Mouse (Mus musculus) forebrain, embryonic 13.5 days (tissue): ENCODE results near the gene Acot11. TPM values are rescaled to one million over a fixed set of nuclear protein-coding genes. Genes with fewer than 3 reads are reported as not detected.
A peak's percentile ranks its signal among the peaks of the same experiment; 100 is the strongest.
"Not testable (repeated sequence)": the region's sequence is repeated elsewhere in the genome, so short reads cannot be mapped to it uniquely, and the experiment has no call there.

Source experiments
- ATAC-seq: fragments of 200-750 bp; cut with Nextera tagmentation; 2 replicates; pipeline ENCODE4 v1.8.0; 2017
- H3K27ac ChIP-seq: fragments of 300-500 bp; sonication (generic); 2 replicates; pipeline ENCODE4 v1.5.1; 2015; ENCODE audit warnings: inconsistent platforms, mild to moderate bottlenecking, moderate library complexity
- H3K27me3 ChIP-seq: fragments of 300-500 bp; sonication (generic); 2 replicates; pipeline ENCODE4 v1.6.1; 2015; ENCODE audit warnings: mild to moderate bottlenecking, inconsistent platforms
- H3K36me3 ChIP-seq: fragments of 300-500 bp; sonication (generic); 2 replicates; pipeline ENCODE4 v1.6.1; 2015; ENCODE audit warnings: mild to moderate bottlenecking, inconsistent platforms; ENCODE audit not compliant: poor library complexity, severe bottlenecking
- H3K4me1 ChIP-seq: fragments of 300-500 bp; sonication (generic); 2 replicates; pipeline ENCODE4 v1.6.1; 2015; ENCODE audit warnings: inconsistent platforms
- H3K4me2 ChIP-seq: fragments of 300-500 bp; sonication (generic); 2 replicates; pipeline ENCODE4 v1.6.1; 2015; ENCODE audit warnings: inconsistent platforms, mild to moderate bottlenecking, moderate library complexity
- H3K4me3 ChIP-seq: fragments of 300-500 bp; sonication (generic); 2 replicates; pipeline ENCODE4 v1.5.1; 2015; ENCODE audit warnings: mild to moderate bottlenecking, inconsistent platforms
- H3K9ac ChIP-seq: fragments of 300-500 bp; sonication (generic); 2 replicates; pipeline ENCODE4 v1.6.1; 2015; ENCODE audit warnings: mild to moderate bottlenecking, inconsistent platforms
- H3K9me3 ChIP-seq: fragments of 300-500 bp; sonication (generic); replicated peaks from 2 replicates; pipeline ENCODE4 v1.6.1; 2016; ENCODE audit warnings: inconsistent platforms
- WGBS: fragments of 180-500 bp; shearing (Covaris S2); methylation state at CpG from one replicate; pipeline ENCODE4 v1.1.7; 2015; 5-methylcytosine and 5-hydroxymethylcytosine counted together
- polyA plus RNA-seq: library from polyadenylated mRNA; unstranded; fragments of >200 nt; fragmentation: Nextera tagmentation; extraction: Ambion mirVana; gene quantifications from 2 replicates; pipeline ENCODE4 v1.2.1, GENCODE M21; 2015

Acot11 gene
- polyA plus RNA-seq, 1 experiment from 2014 or later = 0.63 TPM

DNA sequence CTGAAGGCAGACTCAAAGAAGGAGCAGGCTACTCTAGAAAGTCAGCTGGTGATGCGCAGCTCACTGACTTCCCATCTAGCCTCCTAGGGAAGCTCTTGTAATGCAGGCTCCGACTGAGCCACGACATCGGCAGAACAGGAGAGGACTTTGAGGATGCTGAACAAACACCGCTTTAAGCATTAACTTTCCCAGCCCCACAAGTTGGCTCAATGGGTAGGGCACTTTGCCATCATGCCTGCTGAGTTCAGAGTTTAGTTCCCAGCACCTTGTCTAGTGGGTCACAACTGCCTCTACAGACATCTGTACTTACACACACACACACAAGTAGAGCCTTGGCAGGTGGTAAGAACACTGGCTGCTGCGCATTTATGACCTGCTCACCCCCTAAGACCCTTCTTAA lies 53.1 kb downstream of the Acot11 start:
- Histone ChIP-seq H3K36me3 (no peaks in the 10 kb centered on the region), H3K4me1 (peaks cover 22% of the 10 kb centered on the region), H3K27ac (no peak overlapping the region), H3K4me2 (no peak overlapping the region), H3K4me3 (no peak overlapping the region), H3K9ac (no peak overlapping the region), H3K27me3 (no peaks in the 10 kb centered on the region), H3K9me3 (no peaks in the 10 kb centered on the region)
- 88% methylated on average over 6 of the region's 6 CpGs for WGBS
- ATAC-seq = no peak

DNA sequence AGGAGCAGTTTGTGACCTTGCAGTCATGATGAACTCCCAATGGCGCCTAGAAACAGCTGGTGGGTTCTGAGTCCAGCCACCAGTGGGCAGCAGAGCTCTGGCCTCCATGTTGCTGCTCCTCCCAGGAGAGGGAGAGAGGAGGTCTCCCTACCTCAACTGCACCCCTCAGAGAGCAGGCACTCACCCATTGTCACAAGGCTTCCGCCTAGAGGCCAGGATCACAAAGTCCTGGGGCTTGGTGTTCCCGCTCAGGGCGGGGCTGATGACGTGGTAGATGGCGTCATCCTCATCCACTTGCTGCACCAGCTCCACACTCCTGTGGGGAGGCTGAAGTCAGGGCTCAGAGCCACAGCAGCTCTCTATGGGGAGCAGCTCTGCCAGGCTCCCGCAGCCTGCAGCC lies 55.1 kb downstream of the Acot11 start:
- no peaks in the 10 kb centered on the region for H3K9me3 ChIP-seq
- peaks cover 22% of the 10 kb centered on the region for H3K4me1 ChIP-seq
- ATAC-seq = peak; percentile 90
- no peaks in the 10 kb centered on the region for H3K36me3 ChIP-seq
- 0 out of 2 replicates have a peak overlapping the region, but pooled peaks have one; percentile 3 for H3K9ac ChIP-seq
- H3K27ac ChIP-seq = 0 out of 2 replicates have a peak overlapping the region, but pooled peaks have one; percentile 12
- H3K27me3 ChIP-seq = no peaks in the 10 kb centered on the region
- WGBS = 3% methylated on average over 7 of the region's 7 CpGs
- H3K4me3 ChIP-seq = peak overlapping the region; percentile 20; the same call in 1 of the 2 replicates
- peak overlapping the region; percentile 38 for H3K4me2 ChIP-seq

DNA sequence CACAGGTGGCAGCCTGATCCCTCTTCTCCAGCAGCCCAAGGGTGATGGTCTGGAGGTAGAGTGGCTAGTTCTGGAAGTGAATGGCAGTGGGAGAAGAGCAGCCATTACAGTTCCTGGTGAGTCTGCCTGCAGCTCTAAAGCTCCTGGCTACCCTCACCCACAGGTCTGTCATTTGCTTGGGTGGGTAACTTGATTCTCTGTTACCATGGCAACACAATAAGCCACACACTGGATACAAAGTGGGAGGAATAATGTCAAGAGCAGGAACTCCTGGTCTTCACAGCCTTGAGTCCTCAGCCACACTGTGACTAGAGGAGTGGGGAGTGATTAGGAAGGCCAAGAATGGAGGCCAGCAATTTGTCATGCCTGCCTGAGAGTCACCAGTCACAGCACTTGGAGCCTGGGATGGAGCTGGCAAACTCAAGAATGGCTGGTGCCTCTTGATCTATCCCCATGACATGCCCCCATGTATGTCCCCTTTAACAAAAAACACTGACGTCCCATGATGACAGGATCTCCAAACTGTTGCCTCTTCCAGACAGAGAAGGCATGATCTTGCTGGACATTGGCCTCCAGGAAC lies 57.7 kb downstream of the Acot11 start:
- H3K36me3 ChIP-seq = no peaks in the 10 kb centered on the region
- H3K4me1 ChIP-seq = peaks cover 22% of the 10 kb centered on the region
- no peak overlapping the region for H3K4me3 ChIP-seq
- H3K27me3 ChIP-seq = no peaks in the 10 kb centered on the region
- H3K27ac ChIP-seq = no peak overlapping the region
- no peaks in the 10 kb centered on the region for H3K9me3 ChIP-seq
- ATAC-seq = no peak
- WGBS = 79% methylated on average over 1 of the region's 1 CpGs
- no peak overlapping the region for H3K4me2 ChIP-seq
- H3K9ac ChIP-seq = no peak overlapping the region

DNA sequence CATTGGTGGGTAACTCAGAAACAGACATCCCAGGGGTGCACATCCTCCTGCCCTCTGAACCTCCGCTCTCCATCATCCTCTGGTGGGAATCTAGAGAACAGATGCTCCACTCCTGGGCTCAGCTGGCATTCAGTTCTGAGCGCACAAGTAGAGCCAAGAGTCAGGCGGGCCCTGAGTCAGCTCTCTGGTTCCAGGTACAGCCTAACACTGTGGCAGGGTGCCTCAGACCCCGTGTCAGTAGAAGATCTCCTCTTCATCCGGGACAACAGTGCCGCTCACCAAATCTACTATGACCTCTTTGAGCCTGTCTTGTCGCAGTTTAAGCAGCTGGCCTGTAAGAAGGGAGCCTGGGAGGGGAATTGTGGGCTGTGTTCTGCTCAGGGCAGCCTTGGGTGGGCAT lies 58.9 kb downstream of the Acot11 start:
- no peak overlapping the region for H3K27ac ChIP-seq
- no peak overlapping the region for H3K4me3 ChIP-seq
- H3K9me3 ChIP-seq = no peaks in the 10 kb centered on the region
- peaks cover 22% of the 10 kb centered on the region for H3K4me1 ChIP-seq
- 85% methylated on average over 7 of the region's 7 CpGs for WGBS
- ATAC-seq = no peak
- H3K9ac ChIP-seq = no peak overlapping the region
- H3K4me2 ChIP-seq = no peak overlapping the region
- H3K27me3 ChIP-seq = no peaks in the 10 kb centered on the region
- H3K36me3 ChIP-seq = no peaks in the 10 kb centered on the region

DNA sequence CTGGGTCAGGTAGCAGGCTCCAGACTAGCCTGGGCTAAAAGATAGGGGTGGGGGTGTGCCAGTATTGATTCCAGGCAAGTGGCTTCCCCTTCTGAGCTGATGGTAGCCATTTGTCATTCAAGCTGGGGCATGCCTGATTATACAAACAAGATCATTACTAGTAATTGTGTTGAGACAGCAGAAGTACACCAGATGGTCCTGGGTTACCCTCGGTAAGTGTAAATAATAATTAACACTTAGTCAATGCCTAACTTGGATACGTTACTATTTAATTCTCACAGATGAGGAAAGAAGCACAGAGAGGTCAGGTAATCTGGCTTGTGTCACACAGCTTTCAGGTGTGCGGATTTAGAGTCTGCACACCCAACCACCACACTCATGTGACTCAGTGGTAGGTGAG lies 66.9 kb downstream of the Acot11 start:
- Histone ChIP-seq H3K4me2 (no peak overlapping the region), H3K36me3 (no peaks in the 10 kb centered on the region), H3K4me3 (no peak overlapping the region), H3K4me1 (no peaks in the 10 kb centered on the region), H3K27ac (no peak overlapping the region), H3K9ac (no peak overlapping the region), H3K9me3 (no peaks in the 10 kb centered on the region), H3K27me3 (no peaks in the 10 kb centered on the region)
- no peak for ATAC-seq
- 63% methylated on average over 3 of the region's 3 CpGs for WGBS

DNA sequence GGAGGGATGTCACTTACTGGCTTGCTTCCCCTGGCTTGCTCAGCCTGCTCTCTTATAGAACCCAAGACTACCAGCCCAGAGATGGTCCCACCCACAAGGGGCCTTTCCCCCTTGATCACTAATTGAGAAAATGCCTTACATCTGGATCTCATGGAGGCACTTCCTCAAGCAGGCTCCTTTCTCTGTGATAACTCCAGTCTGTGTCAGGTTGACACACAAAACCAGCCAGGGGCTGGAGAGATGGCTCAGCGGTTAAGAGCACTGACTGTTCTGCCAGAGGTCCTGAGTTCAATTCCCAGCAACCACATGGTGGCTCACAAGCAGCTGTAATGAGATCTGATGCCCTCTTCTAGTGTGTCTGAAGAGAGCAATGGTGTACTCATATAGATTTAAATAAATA lies 67.9 kb downstream of the Acot11 start:
- not testable (repeated sequence) for H3K4me1 ChIP-seq, H3K9ac ChIP-seq, ATAC-seq, H3K9me3 ChIP-seq, H3K4me3 ChIP-seq, H3K27ac ChIP-seq, H3K27me3 ChIP-seq, H3K36me3 ChIP-seq, H3K4me2 ChIP-seq
- WGBS = 94% methylated on average over 1 of the region's 1 CpGs

DNA sequence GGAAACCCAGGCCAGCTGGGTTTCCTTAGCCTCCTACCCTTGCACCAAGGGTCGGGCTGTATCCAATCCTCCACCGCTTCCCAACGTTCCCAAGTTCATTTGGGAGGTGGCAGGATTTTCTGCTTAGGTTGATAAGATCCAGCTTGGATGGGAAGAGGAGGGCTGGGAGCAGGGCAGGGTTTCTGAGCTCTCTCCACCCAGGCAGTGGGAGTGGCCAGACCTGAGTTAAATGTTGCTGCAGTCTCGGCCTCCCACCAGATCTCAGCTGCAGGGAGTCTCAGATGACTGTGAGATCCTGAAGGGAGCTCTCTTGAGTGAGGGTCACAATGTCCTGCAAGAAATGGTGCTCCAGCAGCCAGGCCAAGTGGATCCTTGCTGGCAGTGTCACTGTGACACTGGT lies 71.2 kb downstream of the Acot11 start, which contains the start of gene Fam151a:
Gene Fam151a, plus strand, starts transcription at position 254 of the 400 bp plus-strand sequence.
- H3K27me3 ChIP-seq = no peaks in the 10 kb centered on the region
- no peak within 1 kb of the TSS for H3K4me3 ChIP-seq
- H3K4me2 ChIP-seq = no peak within 1 kb of the TSS
- ATAC-seq = no peak
- no peaks in the 10 kb centered on the region for H3K4me1 ChIP-seq
- no peaks in the 10 kb centered on the region for H3K36me3 ChIP-seq
- no peak within 1 kb of the TSS for H3K27ac ChIP-seq
- 61% methylated on average over 4 of the region's 4 CpGs for WGBS
- H3K9ac ChIP-seq = no peak within 1 kb of the TSS
- H3K9me3 ChIP-seq = no peaks in the 10 kb centered on the region

DNA sequence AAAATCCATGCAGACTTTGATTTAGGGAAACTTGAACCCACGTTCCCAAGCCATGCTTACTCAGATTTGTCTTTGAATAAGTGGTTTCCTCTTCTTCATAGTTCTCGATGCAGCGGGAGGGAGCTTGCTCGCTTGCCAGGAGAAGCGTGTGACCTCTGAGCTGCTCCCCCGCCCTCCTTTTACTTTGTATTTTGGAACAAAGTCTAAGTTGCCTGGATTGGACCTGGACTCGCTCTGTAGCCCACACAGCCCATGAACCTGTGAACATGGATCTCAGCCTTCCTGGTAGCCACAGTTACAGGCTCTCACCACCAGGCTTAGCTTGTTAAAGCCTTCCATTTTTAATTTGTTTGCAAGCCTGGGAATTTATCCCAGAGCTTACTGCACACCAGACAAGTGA lies 74.0 kb downstream of the Acot11 start, which contains the start of gene Mroh7:
Gene Mroh7, minus strand, starts transcription at position 112 of the 400 bp plus-strand sequence.
- no peak within 1 kb of the TSS for H3K27ac ChIP-seq
- no peaks in the 10 kb centered on the region for H3K4me1 ChIP-seq
- ATAC-seq = no peak
- H3K4me2 ChIP-seq = no peak within 1 kb of the TSS
- H3K36me3 ChIP-seq = no peaks in the 10 kb centered on the region
- no peaks in the 10 kb centered on the region for H3K9me3 ChIP-seq
- 80% methylated on average over 7 of the region's 7 CpGs for WGBS
- no peak within 1 kb of the TSS for H3K4me3 ChIP-seq
- H3K27me3 ChIP-seq = no peaks in the 10 kb centered on the region
- H3K9ac ChIP-seq = no peak within 1 kb of the TSS

DNA sequence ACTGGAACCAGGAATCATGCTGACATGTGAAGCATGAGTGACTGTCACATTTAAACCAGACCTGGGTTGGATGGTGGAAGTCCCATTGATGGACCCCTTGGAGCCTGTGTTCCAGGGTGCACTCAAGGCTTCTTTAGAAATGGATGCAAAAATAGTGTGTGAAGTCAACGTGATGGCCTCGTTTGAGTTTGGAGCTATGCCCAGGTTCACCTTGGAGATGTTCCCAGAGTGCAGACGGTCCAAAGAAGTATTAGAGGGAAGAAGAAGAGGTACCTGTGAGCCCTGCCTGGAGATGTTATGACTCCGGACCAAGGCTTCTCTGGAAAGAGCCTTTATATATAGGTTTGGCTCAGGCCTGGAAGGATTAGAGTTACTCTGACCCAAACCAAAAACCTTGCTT lies 84.2 kb downstream of the Acot11 start:
- H3K4me1 ChIP-seq = no peaks in the 10 kb centered on the region
- no peaks in the 10 kb centered on the region for H3K9me3 ChIP-seq
- no peak overlapping the region for H3K27ac ChIP-seq
- no peak overlapping the region for H3K9ac ChIP-seq
- no peak overlapping the region for H3K4me2 ChIP-seq
- 70% methylated on average over 4 of the region's 4 CpGs for WGBS
- H3K36me3 ChIP-seq = no peaks in the 10 kb centered on the region
- no peak for ATAC-seq
- H3K4me3 ChIP-seq = no peak overlapping the region
- no peaks in the 10 kb centered on the region for H3K27me3 ChIP-seq

DNA sequence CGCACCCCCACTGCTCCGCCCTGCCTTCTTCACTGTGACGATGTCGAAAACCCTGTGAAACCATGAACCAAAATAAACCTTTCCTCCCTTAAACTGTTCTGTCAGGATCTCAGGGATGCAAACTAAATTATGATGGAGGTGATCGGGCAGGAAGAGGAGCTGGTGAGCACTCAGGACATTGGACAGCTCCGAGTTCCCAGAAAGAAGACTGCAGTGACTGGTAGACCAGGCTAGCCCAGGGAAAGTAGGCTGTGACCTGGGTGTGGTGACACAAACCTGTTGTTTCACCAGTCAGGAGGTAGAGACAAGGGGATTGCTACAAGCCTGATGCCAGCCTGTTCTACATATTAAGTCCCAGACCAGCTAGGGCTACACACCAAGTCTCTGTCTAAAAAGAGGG lies 91.2 kb downstream of the Acot11 start:
- no peaks in the 10 kb centered on the region for H3K4me1 ChIP-seq
- H3K4me2 ChIP-seq = no peak overlapping the region
- 93% methylated on average over 6 of the region's 6 CpGs for WGBS
- no peak for ATAC-seq
- no peaks in the 10 kb centered on the region for H3K36me3 ChIP-seq
- H3K9ac ChIP-seq = no peak overlapping the region
- no peak overlapping the region for H3K4me3 ChIP-seq
- H3K27ac ChIP-seq = no peak overlapping the region
- no peaks in the 10 kb centered on the region for H3K9me3 ChIP-seq
- H3K27me3 ChIP-seq = 0 out of 2 replicates have a peak, but pooled peaks cover 3% of the 10 kb centered on the region

DNA sequence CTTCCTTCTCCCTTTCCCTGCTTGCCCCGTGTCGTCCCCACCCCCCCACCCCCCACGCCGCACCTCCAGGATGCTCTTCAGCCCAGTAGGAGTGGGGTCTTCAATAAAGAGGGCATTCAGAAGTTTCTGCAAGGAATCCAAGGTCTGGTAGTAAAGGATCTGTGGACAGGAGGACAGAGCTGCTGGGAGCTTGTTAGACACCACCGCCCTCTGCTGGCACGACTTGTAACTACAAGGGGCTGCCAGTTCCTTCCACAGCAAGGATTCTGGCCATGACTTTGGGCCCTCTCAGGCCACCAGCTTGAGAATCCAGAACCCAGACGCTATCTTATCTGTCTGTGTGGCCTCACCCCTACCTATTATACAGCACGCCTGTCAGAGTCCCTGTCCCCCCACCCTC lies 96.4 kb downstream of the Acot11 start:
- Histone ChIP-seq H3K9ac (no peak overlapping the region), H3K27me3 (peaks cover 3% of the 10 kb centered on the region; the same call in 1 of the 2 replicates), H3K4me2 (no peak overlapping the region), H3K4me1 (peaks cover 20% of the 10 kb centered on the region), H3K27ac (no peak overlapping the region), H3K36me3 (no peaks in the 10 kb centered on the region), H3K4me3 (no peak overlapping the region), H3K9me3 (no peaks in the 10 kb centered on the region)
- 5% methylated on average over 8 of the region's 8 CpGs for WGBS
- ATAC-seq = peak; percentile 37

DNA sequence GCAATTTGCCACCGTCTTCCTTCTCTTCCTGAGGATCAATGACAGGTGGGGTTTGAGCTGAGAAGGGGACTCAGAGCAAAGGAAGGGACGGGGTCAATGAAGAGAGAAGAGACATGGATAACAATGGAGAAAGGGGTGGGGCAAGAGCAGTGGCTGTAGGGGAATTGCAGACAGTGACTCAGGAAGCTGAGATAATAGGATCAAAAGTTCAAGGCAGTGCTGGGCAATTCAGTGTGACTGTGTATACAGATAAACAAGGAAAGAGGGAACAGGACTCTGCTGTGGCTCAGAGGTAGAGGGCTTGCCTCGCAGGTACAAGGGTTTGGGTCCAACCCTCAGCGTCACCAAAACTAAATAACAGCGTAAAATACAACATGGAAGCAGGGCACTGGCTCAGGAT lies 96.8 kb downstream of the Acot11 start:
- ATAC-seq = 0 out of 2 replicates have a peak, but pooled peaks have one; percentile 4
- H3K9ac ChIP-seq = no peak overlapping the region
- H3K27me3 ChIP-seq = peaks cover 3% of the 10 kb centered on the region; the same call in 1 of the 2 replicates
- no peaks in the 10 kb centered on the region for H3K9me3 ChIP-seq
- H3K27ac ChIP-seq = no peak overlapping the region
- 39% methylated on average over 5 of the region's 5 CpGs for WGBS
- no peak overlapping the region for H3K4me2 ChIP-seq
- peaks cover 20% of the 10 kb centered on the region for H3K4me1 ChIP-seq
- H3K36me3 ChIP-seq = no peaks in the 10 kb centered on the region
- H3K4me3 ChIP-seq = no peak overlapping the region

DNA sequence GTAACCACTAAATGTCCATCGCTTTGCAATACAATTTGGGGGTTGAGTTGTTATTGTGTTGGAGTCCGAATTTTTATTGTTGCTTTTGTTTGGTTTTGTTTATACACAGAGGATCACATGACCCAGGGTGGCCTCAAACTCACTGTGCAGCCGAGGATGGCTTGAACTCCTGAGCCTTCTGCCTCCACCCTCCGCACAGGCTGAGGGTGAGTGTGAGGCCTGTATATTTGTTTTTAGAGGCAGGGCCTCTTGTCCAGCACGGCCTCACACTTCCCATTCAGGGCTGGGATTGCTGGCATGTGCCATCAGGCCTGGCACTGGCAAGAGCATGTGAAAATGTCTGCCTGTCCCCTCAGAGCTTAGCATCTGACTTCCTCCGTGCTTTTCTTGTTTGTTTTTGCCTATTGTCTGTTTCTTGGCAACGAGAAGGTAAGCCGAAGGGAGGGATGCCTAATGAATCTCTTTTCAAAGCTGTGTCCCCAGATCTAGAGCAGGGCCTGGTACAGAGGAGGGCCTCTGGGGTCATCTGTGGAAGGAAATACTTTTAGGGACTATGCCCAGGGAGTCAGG lies 99.6 kb downstream of the Acot11 start:
- H3K9me3 ChIP-seq = no peaks in the 10 kb centered on the region
- H3K4me3 ChIP-seq = no peak overlapping the region
- H3K4me2 ChIP-seq = no peak overlapping the region
- H3K27ac ChIP-seq = peak overlapping the region; percentile 58
- ATAC-seq = no peak
- peak overlapping the region; percentile 45 for H3K9ac ChIP-seq
- H3K27me3 ChIP-seq = no peaks in the 10 kb centered on the region; the same call in 1 of the 2 replicates
- no peaks in the 10 kb centered on the region for H3K36me3 ChIP-seq
- 22% methylated on average over 8 of the region's 8 CpGs for WGBS
- peaks cover 32% of the 10 kb centered on the region for H3K4me1 ChIP-seq
